Mouse (Mus musculus) C2C12 (cell line): Measurements from ENCODE around the gene Car11. TPM values are rescaled to one million over a fixed set of nuclear protein-coding genes. Genes with fewer than 3 reads are reported as not detected.
A peak's percentile ranks its signal among the peaks of the same experiment; 100 is the strongest.

Experiments
- H3K27me3 ChIP-seq: one replicate; pipeline ENCODE4 v1.6.1; 2011; ENCODE audit not compliant: control insufficient read depth, insufficient read depth, insufficient read length
- H3K36me3 ChIP-seq: one replicate; pipeline ENCODE4 v1.6.1; 2011; ENCODE audit not compliant: control insufficient read depth, insufficient read depth
- H3K4me3 ChIP-seq: one replicate; pipeline ENCODE4 v1.5.1; 2011; ENCODE audit warnings: mild to moderate bottlenecking, control low read depth; ENCODE audit not compliant: poor library complexity, insufficient read depth, severe bottlenecking
- H3K79me2 ChIP-seq: one replicate; pipeline ENCODE4 v1.6.1; 2011; ENCODE audit not compliant: control insufficient read depth, insufficient read depth
- H3K79me3 ChIP-seq: one replicate; pipeline ENCODE4 v1.6.1; 2011; ENCODE audit warnings: low read depth, control low read depth
- H3ac ChIP-seq: one replicate; pipeline ENCODE3; 2011; ENCODE audit warnings: low read depth; ENCODE audit not compliant: control insufficient read depth, insufficient read length
- CEBPB ChIP-seq: IDR thresholded peaks from one replicate; pipeline ENCODE4 v1.6.1; 2011; ENCODE audit warnings: low read depth, mild to moderate bottlenecking, control low read depth, moderate library complexity
- CTCF ChIP-seq: IDR thresholded peaks from one replicate; pipeline ENCODE4 v1.5.1; 2011; ENCODE audit not compliant: control insufficient read depth, insufficient read depth, insufficient read length
- FOSL1 ChIP-seq: IDR thresholded peaks from one replicate; pipeline ENCODE4 v1.8.0; 2011; ENCODE audit warnings: mild to moderate bottlenecking, low read length; ENCODE audit not compliant: poor library complexity, insufficient read depth, severe bottlenecking
- MAX ChIP-seq: IDR thresholded peaks from one replicate; pipeline ENCODE4 v1.6.1; 2011; ENCODE audit warnings: mild to moderate bottlenecking, control low read depth
- MYOD1 ChIP-seq: IDR thresholded peaks from one replicate; pipeline ENCODE4 v1.6.1; 2011; ENCODE audit warnings: low read depth; ENCODE audit not compliant: control insufficient read depth, insufficient read length
- MYOG ChIP-seq: IDR thresholded peaks from one replicate; pipeline ENCODE4 v1.6.1; 2011; ENCODE audit not compliant: control insufficient read depth, insufficient read length; ENCODE audit errors: extremely low read depth
- USF1 ChIP-seq: IDR thresholded peaks from one replicate; pipeline ENCODE4 v1.6.1; 2011; ENCODE audit warnings: low read depth, mild to moderate bottlenecking, control low read depth, moderate library complexity
- polyA plus RNA-seq: library from polyadenylated mRNA; unstranded; fragments of >200 nt; fragmentation: generic; extraction: Trizol; gene quantifications from one replicate; pipeline ENCODE4 v1.2.1, GENCODE M21; 2012; ENCODE audit warnings: missing spikeins

The Car11 gene
- polyA plus RNA-seq, 1 experiment, result 0.44 TPM

GRCm38 (mm10) chr7:45721642-45722347, 22.2 kb downstream of the Car11 start:
- peaks cover 34% of the 10 kb centered on the region for H3K79me3 ChIP-seq
- H3ac ChIP-seq, result no peak overlapping the region
- H3K27me3 ChIP-seq, result no peaks in the 10 kb centered on the region
- H3K4me3 ChIP-seq, result no peak overlapping the region
- H3K79me2 ChIP-seq, result peaks cover 52% of the 10 kb centered on the region
- peaks cover 57% of the 10 kb centered on the region for H3K36me3 ChIP-seq
- TF ChIP-seq MYOG (no peak), USF1 (no peak), MYOD1 (no peak), CEBPB (no peak), FOSL1 (no peak), MAX (no peak), CTCF (no peak)

GRCm38 (mm10) chr7:45722348-45722713, 22.7 kb downstream of the Car11 start:
- H3K4me3 ChIP-seq, result no peak overlapping the region
- H3K79me3 ChIP-seq, result peaks cover 28% of the 10 kb centered on the region
- no peak for TF ChIP-seq MAX
- no peak for TF ChIP-seq CTCF
- no peak for TF ChIP-seq MYOG
- TF ChIP-seq FOSL1, result no peak
- TF ChIP-seq MYOD1, result no peak
- no peak for TF ChIP-seq USF1
- no peak for TF ChIP-seq CEBPB
- H3K27me3 ChIP-seq, result no peaks in the 10 kb centered on the region
- H3ac ChIP-seq, result no peak overlapping the region
- peaks cover 61% of the 10 kb centered on the region for H3K36me3 ChIP-seq
- H3K79me2 ChIP-seq, result peaks cover 47% of the 10 kb centered on the region

- Histone ChIP-seq H3K27me3 (no peaks in the 10 kb centered on the region), H3K36me3 (peaks cover 61% of the 10 kb centered on the region), H3K79me3 (peaks cover 21% of the 10 kb centered on the region), H3ac (no peak overlapping the region), H3K79me2 (peaks cover 37% of the 10 kb centered on the region), H3K4me3 (no peak overlapping the region)
- TF ChIP-seq FOSL1 (no peak), CTCF (no peak), CEBPB (no peak)
These were observed 23.7 kb downstream of the Car11 start for GRCm38 (mm10) chr7:45723301-45723700.

GRCm38 (mm10) chr7:45723781-45724180, 24.1 kb downstream of the Car11 start:
- Histone ChIP-seq H3K36me3 (peaks cover 56% of the 10 kb centered on the region), H3ac (no peak overlapping the region), H3K27me3 (no peaks in the 10 kb centered on the region), H3K79me3 (peaks cover 16% of the 10 kb centered on the region), H3K79me2 (peaks cover 32% of the 10 kb centered on the region), H3K4me3 (no peak overlapping the region)
- TF ChIP-seq FOSL1 (no peak), MYOD1 (no peak), MYOG (no peak), CEBPB (no peak), USF1 (no peak), MAX (no peak), CTCF (no peak)

- peaks cover 4% of the 10 kb centered on the region for H3K79me3 ChIP-seq
- H3K4me3 ChIP-seq, result no peak overlapping the region
- H3ac ChIP-seq, result no peak overlapping the region
- H3K27me3 ChIP-seq, result no peaks in the 10 kb centered on the region
- peaks cover 42% of the 10 kb centered on the region for H3K36me3 ChIP-seq
- H3K79me2 ChIP-seq, result peaks cover 19% of the 10 kb centered on the region
- TF ChIP-seq MYOG (no peak), MYOD1 (no peak), FOSL1 (no peak), CTCF (no peak), MAX (no peak), USF1 (no peak), CEBPB (no peak)
These were observed 25.5 kb downstream of the Car11 start for GRCm38 (mm10) chr7:45725151-45725550.

- Histone ChIP-seq H3K36me3 (peaks cover 37% of the 10 kb centered on the region), H3ac (no peak within 1 kb of the TSS), H3K27me3 (no peaks in the 10 kb centered on the region), H3K4me3 (no peak within 1 kb of the TSS), H3K79me3 (no peaks in the 10 kb centered on the region), H3K79me2 (peaks cover 13% of the 10 kb centered on the region)
- TF ChIP-seq FOSL1 (no peak), MYOG (no peak), USF1 (peak; percentile 13)
These were observed 26.1 kb downstream of the Car11 start, which contains the start of gene Spaca4 for GRCm38 (mm10) chr7:45725713-45726112. TSS of gene Spaca4 (minus strand) at chr7:45725813.
